Mouse (Mus musculus) small intestine, adult 2 months (tissue): ENCODE data around the gene Serac1. TPM values are rescaled to one million over a fixed set of nuclear protein-coding genes. Genes with fewer than 3 reads are reported as not detected.

Experiments used
- H3K27ac ChIP-seq: fragments of 200-500 bp; 2 replicates; pipeline ENCODE4 v1.5.1; 2012; ENCODE audit warnings: low read depth, low read length, control low read depth, inconsistent platforms; ENCODE audit not compliant: insufficient read depth
- H3K27me3 ChIP-seq: fragments of 200-500 bp; 2 replicates; pipeline ENCODE4 v1.6.1; 2012; ENCODE audit warnings: mild to moderate bottlenecking, moderate library complexity, low read length, inconsistent platforms; ENCODE audit not compliant: control insufficient read depth, insufficient read depth
- H3K36me3 ChIP-seq: fragments of 200-500 bp; 2 replicates; pipeline ENCODE4 v1.6.1; 2012; ENCODE audit warnings: mild to moderate bottlenecking, low read length, control low read depth, inconsistent platforms; ENCODE audit not compliant: control insufficient read depth, insufficient read depth
- H3K4me1 ChIP-seq: fragments of 200-500 bp; 2 replicates; pipeline ENCODE4 v1.6.1; 2012; ENCODE audit warnings: low read length, inconsistent platforms, mixed read lengths; ENCODE audit not compliant: control insufficient read depth, insufficient read depth, insufficient read length
- H3K4me3 ChIP-seq: fragments of 200-500 bp; 2 replicates; pipeline ENCODE4 v1.5.1; 2012; ENCODE audit warnings: low read depth, mild to moderate bottlenecking, control low read depth, inconsistent platforms, low read length, moderate library complexity
- CTCF ChIP-seq: fragments of 200-500 bp; IDR thresholded peaks from 2 replicates; pipeline ENCODE4 v1.5.1; 2012; ENCODE audit warnings: low read depth, mild to moderate bottlenecking, control low read depth, inconsistent platforms, low read length, moderate library complexity, mixed read lengths; ENCODE audit not compliant: insufficient replicate concordance, insufficient read length; ENCODE audit errors: extremely low read depth
- POLR2A ChIP-seq: fragments of 200-500 bp; IDR thresholded peaks from 2 replicates; pipeline ENCODE4 v1.6.1; 2012; ENCODE audit warnings: low read depth, mild to moderate bottlenecking, control low read depth, inconsistent platforms, low read length, moderate library complexity
- WGBS: fragments of 180-500 bp; shearing (Covaris S2); methylation state at CpG from one replicate; pipeline ENCODE4 v1.1.7; 2018; 5-methylcytosine and 5-hydroxymethylcytosine counted together
- polyA plus RNA-seq: library from polyadenylated mRNA; depleted of rRNA; stranded (reverse); fragments of >200 nt; gene quantifications from 2 replicates; pipeline ENCODE4 v1.2.3, GENCODE M21; 2012

Gene Serac1
- polyA plus RNA-seq, 1 experiment, result 1.3 TPM

- Histone ChIP-seq H3K4me3 (no peak overlapping the region), H3K27ac (peak overlapping the region; percentile 44), H3K36me3 (peaks cover 4% of the 10 kb centered on the region), H3K4me1 (peaks cover 17% of the 10 kb centered on the region), H3K27me3 (no peaks in the 10 kb centered on the region)
- TF ChIP-seq POLR2A, result no peak
- TF ChIP-seq CTCF, result no peak
- WGBS, result 34% methylated on average over 14 of the region's 14 CpGs
Observed at GRCm38 (mm10) chr17:6005638-6006471, 73.7 kb downstream of the Serac1 start.

- Histone ChIP-seq H3K36me3 (no peaks in the 10 kb centered on the region; the same call in 1 of the 2 replicates), H3K27ac (peak overlapping the region; percentile 44), H3K27me3 (no peaks in the 10 kb centered on the region), H3K4me1 (peaks cover 17% of the 10 kb centered on the region), H3K4me3 (no peak overlapping the region)
- TF ChIP-seq CTCF (no peak), POLR2A (no peak)
- WGBS, result 12% methylated on average over 14 of the region's 14 CpGs
Observed at GRCm38 (mm10) chr17:6005246-6005637, 74.3 kb downstream of the Serac1 start.

- Histone ChIP-seq H3K4me1 (peaks cover 17% of the 10 kb centered on the region), H3K27ac (no peak overlapping the region), H3K27me3 (no peaks in the 10 kb centered on the region), H3K36me3 (no peaks in the 10 kb centered on the region), H3K4me3 (no peak overlapping the region)
- WGBS, result 85% methylated on average over 6 of the region's 6 CpGs
- TF ChIP-seq CTCF (no peak), POLR2A (no peak)
Observed at GRCm38 (mm10) chr17:6003661-6004060, 75.9 kb downstream of the Serac1 start.

- peaks cover 14% of the 10 kb centered on the region for H3K4me1 ChIP-seq
- H3K36me3 ChIP-seq, result peaks cover 1% of the 10 kb centered on the region; the same call in 1 of the 2 replicates
- no peak overlapping the region for H3K27ac ChIP-seq
- H3K27me3 ChIP-seq, result no peaks in the 10 kb centered on the region
- H3K4me3 ChIP-seq, result no peak overlapping the region
- WGBS, result 94% methylated on average over 6 of the region's 6 CpGs
- TF ChIP-seq CTCF, result no peak
- no peak for TF ChIP-seq POLR2A
Observed at GRCm38 (mm10) chr17:6002563-6002962, 77.0 kb downstream of the Serac1 start.

- WGBS, result 72% methylated on average over 7 of the region's 7 CpGs
- H3K27me3 ChIP-seq, result no peaks in the 10 kb centered on the region
- TF ChIP-seq POLR2A (no peak), CTCF (no peak)
- peaks cover 14% of the 10 kb centered on the region for H3K4me1 ChIP-seq
- H3K4me3 ChIP-seq, result no peak overlapping the region
- no peak overlapping the region for H3K27ac ChIP-seq
- peaks cover 1% of the 10 kb centered on the region; the same call in 1 of the 2 replicates for H3K36me3 ChIP-seq
Observed at GRCm38 (mm10) chr17:6001836-6002235, 77.7 kb downstream of the Serac1 start.

- no peak overlapping the region for H3K4me3 ChIP-seq
- H3K4me1 ChIP-seq, result peaks cover 13% of the 10 kb centered on the region
- no peaks in the 10 kb centered on the region for H3K27me3 ChIP-seq
- TF ChIP-seq POLR2A, result no peak
- TF ChIP-seq CTCF, result no peak
- 81% methylated on average over 6 of the region's 6 CpGs for WGBS
- peaks cover 1% of the 10 kb centered on the region; the same call in 1 of the 2 replicates for H3K36me3 ChIP-seq
- H3K27ac ChIP-seq, result no peak overlapping the region
Observed at GRCm38 (mm10) chr17:6001389-6001788, 78.2 kb downstream of the Serac1 start.

- Histone ChIP-seq H3K27me3 (no peaks in the 10 kb centered on the region), H3K4me1 (peaks cover 9% of the 10 kb centered on the region)
Observed at GRCm38 (mm10) chr17:6000864-6001319, 78.6 kb downstream of the Serac1 start.

More at GRCm38 (mm10) chr17:6000864-6001319, 78.6 kb downstream of the Serac1 start:
- Histone ChIP-seq H3K4me3 (no peak overlapping the region), H3K27ac (no peak overlapping the region), H3K36me3 (peaks cover 1% of the 10 kb centered on the region; the same call in 1 of the 2 replicates)
- 69% methylated on average over 8 of the region's 8 CpGs for WGBS
- TF ChIP-seq POLR2A, result no peak
